Mouse (Mus musculus) macrophage (primary cell): ENCODE measurements around the gene Usp6nl. TPM values are rescaled to one million over a fixed set of nuclear protein-coding genes. Genes with fewer than 3 reads are reported as not detected.

ENCODE experiments used
- H3K27ac ChIP-seq: fragments of 350-480 bp; formaldehyde crosslinking; 2 replicates; pipeline ENCODE4 v1.9.0; 2021
- H3K36me3 ChIP-seq: fragments of 350-480 bp; formaldehyde crosslinking; 2 replicates; pipeline ENCODE4 v1.9.0; 2021; ENCODE audit errors: inconsistent target
- H3K4me3 ChIP-seq: fragments of 350-480 bp; formaldehyde crosslinking; 2 replicates; pipeline ENCODE4 v1.9.0; 2021; ENCODE audit errors: inconsistent target
- H3K79me2 ChIP-seq: fragments of 350-480 bp; formaldehyde crosslinking; 2 replicates; pipeline ENCODE4 v1.9.0; 2021; ENCODE audit errors: inconsistent target
- WGBS: methylation state at CpG from one replicate; pipeline ENCODE4 v1.1.7; 2026; ENCODE audit warnings: inconsistent platforms; ENCODE audit not compliant: missing documents; 5-methylcytosine and 5-hydroxymethylcytosine counted together
- polyA plus RNA-seq: library from polyadenylated mRNA; stranded (reverse); fragments of 250-400 nt; gene quantifications from 3 replicates; pipeline ENCODE4 v1.2.4, GENCODE M21; 2018; ENCODE audit warnings: inconsistent platforms

Gene Usp6nl
- polyA plus RNA-seq, 1 experiment from 2014 or later: 4.8 TPM

GRCm38 (mm10) chr2:6477884-6478283, 155.4 kb downstream of the Usp6nl start:
- 95% methylated on average over 4 of the region's 4 CpGs for WGBS
- Histone ChIP-seq H3K4me3 (no peak overlapping the region), H3K27ac (peak overlapping the region; percentile 96), H3K79me2 (peaks cover 33% of the 10 kb centered on the region; the same call in 1 of the 2 replicates), H3K36me3 (peaks cover 12% of the 10 kb centered on the region; the same call in 1 of the 2 replicates)

DNA sequence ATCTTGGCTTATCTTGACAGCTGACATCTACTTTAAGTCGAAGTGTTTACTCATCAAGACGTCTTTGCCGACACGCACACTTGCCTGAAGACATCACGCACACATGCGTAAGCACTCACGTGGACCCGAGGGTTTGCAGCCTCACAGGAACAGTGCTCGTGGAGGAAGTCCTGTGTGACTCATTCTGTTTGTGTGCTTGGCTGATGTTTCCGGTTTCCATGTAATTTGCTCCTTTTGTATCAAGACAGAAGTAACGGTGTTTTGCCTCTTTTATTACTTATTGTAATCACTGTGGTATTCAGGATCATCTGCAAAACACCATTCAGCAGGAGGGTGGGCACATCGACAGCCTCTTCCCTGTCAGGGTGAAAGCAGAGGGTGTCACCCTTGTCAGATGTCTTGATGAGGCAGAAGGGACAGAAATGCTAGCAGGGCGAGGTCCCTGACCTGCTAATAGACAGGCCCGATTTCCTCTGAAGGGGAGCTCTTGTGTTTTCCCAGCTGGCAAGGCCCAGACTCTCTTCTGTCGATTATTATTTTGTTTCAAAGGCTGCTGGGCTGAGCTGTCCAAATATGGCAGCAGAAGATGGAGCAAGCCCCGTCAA, 156.0 kb downstream of the Usp6nl start:
- Histone ChIP-seq H3K36me3 (peaks cover 12% of the 10 kb centered on the region; the same call in 1 of the 2 replicates), H3K79me2 (peaks cover 27% of the 10 kb centered on the region; the same call in 1 of the 2 replicates), H3K4me3 (no peak overlapping the region), H3K27ac (peak overlapping the region; percentile 96)
- WGBS: 6% methylated on average over 16 of the region's 16 CpGs

- peak overlapping the region; percentile 96 for H3K27ac ChIP-seq
- H3K36me3 ChIP-seq: peaks cover 12% of the 10 kb centered on the region; the same call in 1 of the 2 replicates
- H3K79me2 ChIP-seq: peaks cover 22% of the 10 kb centered on the region; the same call in 1 of the 2 replicates
- H3K4me3 ChIP-seq: no peak overlapping the region
- 29% methylated on average over 12 of the region's 13 CpGs for WGBS
Observed at GRCm38 (mm10) chr2:6478966-6479391, 156.5 kb downstream of the Usp6nl start.

GRCm38 (mm10) chr2:6479620-6480019, 157.2 kb downstream of the Usp6nl start:
- Histone ChIP-seq H3K27ac (peak overlapping the region; percentile 96), H3K79me2 (peaks cover 16% of the 10 kb centered on the region; the same call in 1 of the 2 replicates), H3K4me3 (no peak overlapping the region), H3K36me3 (peaks cover 10% of the 10 kb centered on the region; the same call in 1 of the 2 replicates)
- WGBS: 88% methylated on average over 5 of the region's 5 CpGs

DNA sequence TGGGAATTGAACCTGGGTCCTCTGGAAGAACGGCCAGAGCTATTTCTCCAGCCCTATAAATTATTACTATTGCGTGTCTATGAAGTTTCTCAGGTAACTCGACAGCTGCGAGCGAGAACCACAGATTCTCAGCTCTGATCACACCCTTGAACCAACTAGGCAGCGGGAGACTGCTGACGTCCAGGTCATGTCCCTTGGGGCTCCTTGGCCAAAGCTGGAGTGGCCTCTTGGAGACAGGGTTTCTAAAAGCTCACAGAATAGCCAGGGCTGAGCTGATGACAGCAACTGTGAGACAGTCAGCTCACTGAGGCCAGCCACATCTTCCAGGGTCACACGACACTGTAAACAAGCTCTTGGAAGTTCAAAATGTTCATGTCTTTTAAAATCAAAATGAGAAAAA, 159.5 kb downstream of the Usp6nl start:
- 91% methylated on average over 8 of the region's 8 CpGs for WGBS
- Histone ChIP-seq H3K79me2 (no peaks in the 10 kb centered on the region), H3K27ac (no peak overlapping the region), H3K4me3 (no peak overlapping the region), H3K36me3 (no peaks in the 10 kb centered on the region)

GRCm38 (mm10) chr2:6482411-6482810, 159.9 kb downstream of the Usp6nl start:
- 58% methylated on average over 3 of the region's 3 CpGs for WGBS

GRCm38 (mm10) chr2:6483081-6483992, 160.9 kb downstream of the Usp6nl start:
- Histone ChIP-seq H3K27ac (no peak overlapping the region), H3K36me3 (no peaks in the 10 kb centered on the region), H3K79me2 (no peaks in the 10 kb centered on the region), H3K4me3 (no peak overlapping the region)
- WGBS: 47% methylated on average over 8 of the region's 8 CpGs

More at GRCm38 (mm10) chr2:6482411-6482810, 159.9 kb downstream of the Usp6nl start:
- no peak overlapping the region for H3K4me3 ChIP-seq
- no peak overlapping the region for H3K27ac ChIP-seq
- no peaks in the 10 kb centered on the region for H3K79me2 ChIP-seq
- H3K36me3 ChIP-seq: no peaks in the 10 kb centered on the region

DNA sequence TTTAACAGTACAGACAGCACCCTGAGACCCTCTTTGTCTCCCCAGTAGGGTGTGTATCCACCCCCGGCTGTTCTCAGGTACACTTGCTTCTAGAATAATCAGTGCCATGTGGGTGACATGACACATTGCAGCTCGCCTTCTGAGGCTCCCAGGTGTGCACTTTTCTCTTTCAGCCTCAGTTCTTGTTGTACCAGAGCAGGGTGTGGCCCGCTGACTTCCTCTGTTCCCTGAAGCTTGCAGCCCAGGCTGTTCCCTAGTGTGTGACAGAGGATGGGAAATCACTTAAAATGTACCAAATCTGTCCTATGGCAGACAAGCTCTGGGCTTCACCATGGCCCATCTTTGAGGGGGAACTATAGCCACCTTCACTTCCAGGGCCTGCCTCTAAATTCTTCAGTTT, 161.7 kb downstream of the Usp6nl start:
- Histone ChIP-seq H3K36me3 (no peaks in the 10 kb centered on the region), H3K4me3 (no peak overlapping the region), H3K27ac (no peak overlapping the region), H3K79me2 (no peaks in the 10 kb centered on the region)
- 94% methylated on average over 3 of the region's 3 CpGs for WGBS

GRCm38 (mm10) chr2:6487566-6488488, 165.4 kb downstream of the Usp6nl start:
- no peak overlapping the region for H3K4me3 ChIP-seq
- H3K79me2 ChIP-seq: no peaks in the 10 kb centered on the region
- no peak overlapping the region for H3K27ac ChIP-seq
- no peaks in the 10 kb centered on the region for H3K36me3 ChIP-seq
- 95% methylated on average over 10 of the region's 10 CpGs for WGBS

DNA sequence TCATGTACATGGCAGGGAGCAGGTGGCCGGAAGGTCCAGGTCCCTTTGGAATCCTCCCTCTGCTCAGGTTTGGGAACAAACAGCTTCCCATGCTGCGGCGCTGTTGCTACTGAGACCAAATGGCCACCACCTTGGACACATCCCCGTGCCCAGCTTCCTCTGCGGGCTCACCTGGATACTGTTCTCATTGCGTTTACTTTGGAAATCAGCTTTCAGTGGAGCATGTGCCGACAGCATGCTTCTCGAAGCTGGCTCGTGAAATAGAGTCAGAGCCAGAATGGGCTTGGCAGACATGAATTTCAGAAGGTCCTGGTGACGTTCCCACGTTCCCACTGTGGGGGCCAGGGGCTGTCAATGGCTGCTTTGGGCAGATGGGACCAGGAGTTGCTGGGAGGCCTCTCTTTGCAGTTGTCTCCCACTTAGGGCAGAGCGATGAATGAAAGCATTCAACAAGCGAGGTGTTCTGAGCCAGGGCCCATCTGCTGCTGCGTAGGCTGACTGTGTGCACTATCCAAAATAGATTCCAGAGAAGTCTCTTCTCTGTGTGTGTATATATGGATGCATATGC, 166.1 kb downstream of the Usp6nl start:
- Histone ChIP-seq H3K79me2 (no peaks in the 10 kb centered on the region), H3K4me3 (no peak overlapping the region), H3K36me3 (no peaks in the 10 kb centered on the region), H3K27ac (no peak overlapping the region)
- 97% methylated on average over 14 of the region's 14 CpGs for WGBS

- 98% methylated on average over 6 of the region's 6 CpGs for WGBS
- no peak overlapping the region for H3K27ac ChIP-seq
Observed at GRCm38 (mm10) chr2:6490076-6490475, 167.6 kb downstream of the Usp6nl start.

DNA sequence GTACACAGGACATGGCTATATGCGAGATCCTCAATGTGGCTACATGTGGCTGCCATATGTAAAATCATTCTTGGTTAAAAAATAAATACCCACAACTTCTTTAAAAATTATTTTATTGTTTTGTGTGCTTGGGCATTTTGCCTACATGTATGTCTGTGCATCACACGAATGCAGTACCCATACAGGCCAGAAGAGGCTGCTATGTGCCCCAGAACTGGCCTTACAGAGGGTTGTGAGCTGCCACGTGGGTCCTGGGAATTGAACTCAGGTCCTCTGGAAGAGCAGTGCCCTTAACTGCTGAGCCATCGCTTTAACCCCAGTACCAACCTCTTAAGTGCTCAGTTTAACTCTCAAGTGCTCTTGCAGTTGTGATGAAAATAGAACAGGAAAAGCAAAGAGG, 168.4 kb downstream of the Usp6nl start:
- H3K36me3 ChIP-seq: no peaks in the 10 kb centered on the region
- 93% methylated on average over 4 of the region's 4 CpGs for WGBS
- no peak overlapping the region for H3K4me3 ChIP-seq
- H3K79me2 ChIP-seq: no peaks in the 10 kb centered on the region
- no peak overlapping the region for H3K27ac ChIP-seq

More at GRCm38 (mm10) chr2:6490076-6490475, 167.6 kb downstream of the Usp6nl start:
- Histone ChIP-seq H3K79me2 (no peaks in the 10 kb centered on the region), H3K4me3 (no peak overlapping the region), H3K36me3 (no peaks in the 10 kb centered on the region)

- no peak overlapping the region for H3K4me3 ChIP-seq
- no peaks in the 10 kb centered on the region for H3K36me3 ChIP-seq
- no peaks in the 10 kb centered on the region for H3K79me2 ChIP-seq
- 31% methylated on average over 5 of the region's 5 CpGs for WGBS
- no peak overlapping the region for H3K27ac ChIP-seq
Observed at GRCm38 (mm10) chr2:6493886-6494285, 171.4 kb downstream of the Usp6nl start.
